Mouse (Mus musculus) midbrain, postnatal 0 days (tissue): ENCODE results near the gene 1700109H08Rik. TPM values are rescaled to one million over a fixed set of nuclear protein-coding genes. Genes with fewer than 3 reads are reported as not detected.

Experiments used
- ATAC-seq: fragments of 200-750 bp; cut with Nextera tagmentation; 2 replicates; pipeline ENCODE4 v1.8.0; 2017; ENCODE audit warnings: moderate number of reproducible peaks, mild to moderate bottlenecking, moderate TSS enrichment, moderate library complexity; ENCODE audit not compliant: low FRiP score
- DNase-seq: peaks from one replicate; pipeline ENCODE4 v3.0.0-alpha.2; 2015; ENCODE audit warnings: low spot score
- H3K27ac ChIP-seq: fragments of 300-500 bp; sonication (generic); 2 replicates; pipeline ENCODE4 v1.5.1; 2014; ENCODE audit warnings: low read depth, mild to moderate bottlenecking, low read length, mixed read lengths
- H3K27me3 ChIP-seq: fragments of 300-500 bp; sonication (generic); 2 replicates; pipeline ENCODE4 v1.6.1; 2014; ENCODE audit warnings: low read length, control low read depth, mixed read lengths; ENCODE audit not compliant: insufficient read depth
- H3K36me3 ChIP-seq: fragments of 300-500 bp; sonication (generic); 2 replicates; pipeline ENCODE4 v1.6.1; 2014; ENCODE audit warnings: low read length, control low read depth, mixed read lengths; ENCODE audit not compliant: insufficient read depth
- H3K4me1 ChIP-seq: fragments of 300-500 bp; sonication (generic); 2 replicates; pipeline ENCODE4 v1.6.1; 2014; ENCODE audit warnings: mild to moderate bottlenecking, control low read depth, antibody characterized with exemption, low read length, mixed read lengths; ENCODE audit not compliant: insufficient read depth
- H3K4me2 ChIP-seq: fragments of 300-500 bp; sonication (generic); 2 replicates; pipeline ENCODE4 v1.6.1; 2014; ENCODE audit warnings: low read depth, mild to moderate bottlenecking, low read length, mixed read lengths; ENCODE audit not compliant: poor library complexity, severe bottlenecking
- H3K4me3 ChIP-seq: fragments of 300-500 bp; sonication (generic); 2 replicates; pipeline ENCODE4 v1.5.1; 2014; ENCODE audit warnings: low read depth, mild to moderate bottlenecking, low read length, moderate library complexity
- H3K9ac ChIP-seq: fragments of 300-500 bp; sonication (generic); replicated peaks from 2 replicates; pipeline ENCODE4 v1.6.1; 2014; ENCODE audit warnings: mild to moderate bottlenecking, low read length, moderate library complexity, mixed read lengths; ENCODE audit not compliant: poor library complexity, severe bottlenecking
- H3K9me3 ChIP-seq: fragments of 300-500 bp; sonication (generic); 2 replicates; pipeline ENCODE4 v1.6.1; 2016; ENCODE audit warnings: low read length, control low read depth
- CTCF ChIP-seq: IDR thresholded peaks from 2 replicates; pipeline ENCODE4 v1.5.1; 2016; ENCODE audit warnings: antibody characterized with exemption, mild to moderate bottlenecking
- WGBS: fragments of 180-500 bp; shearing (Covaris S2); extraction: QIAGEN DNeasy Blood & Tissue Kit; methylation state at CpG from one replicate; pipeline ENCODE4 v1.1.7; 2014; 5-methylcytosine and 5-hydroxymethylcytosine counted together
- polyA plus RNA-seq: library from polyadenylated mRNA; unstranded; fragments of >200 nt; fragmentation: Nextera tagmentation; extraction: Ambion mirVana; gene quantifications from 2 replicates; pipeline ENCODE4 v1.2.1, GENCODE M21; 2015
- total RNA-seq: library from RNA; depleted of rRNA; stranded (reverse); fragments of >200 nt; gene quantifications from 2 replicates; pipeline ENCODE4 v1.2.3, GENCODE M21; 2014

1700109H08Rik gene
- total and polyA plus RNA-seq, 2 experiments from 2014 or later, result 2.2 to 3.0 TPM

DNA sequence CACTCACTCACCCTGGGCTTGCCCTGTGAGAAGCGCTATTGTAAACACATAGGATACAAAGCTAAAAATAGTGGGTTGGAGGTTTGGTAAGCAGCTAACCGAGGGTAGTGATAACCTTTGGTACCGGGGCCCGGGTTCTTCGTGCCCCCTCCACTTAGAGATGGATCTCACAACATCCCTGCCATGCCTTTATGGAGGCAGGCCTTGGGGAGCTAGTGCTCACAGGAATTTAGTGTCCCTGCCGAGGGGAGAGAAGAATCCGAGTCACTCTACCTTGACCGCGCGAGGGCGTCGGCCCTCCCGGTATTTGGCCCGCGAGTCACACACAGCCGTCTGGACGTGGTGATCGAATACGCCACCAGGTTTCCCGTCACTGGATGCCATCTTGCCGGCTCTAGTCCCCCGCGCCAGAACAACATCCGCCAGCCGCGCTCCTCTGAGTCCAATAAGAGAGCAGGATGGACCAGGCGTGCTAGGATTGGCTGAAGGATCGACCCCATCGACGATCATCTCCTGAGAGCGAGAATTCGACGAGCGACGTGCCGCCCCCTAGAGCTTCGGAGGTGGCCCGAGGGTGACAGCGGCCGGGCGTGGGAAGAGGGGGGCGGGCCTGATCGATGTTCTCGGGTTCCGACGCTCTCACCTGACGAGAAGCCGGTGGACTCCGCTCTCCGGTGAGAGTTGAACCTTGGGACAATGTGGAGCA, 24.5 kb downstream of the 1700109H08Rik start, which contains the start of gene Pex1:
Gene Pex1 (plus strand): TSS at position 374 of the 706 bp plus-strand sequence.
- H3K27ac ChIP-seq, result peak within 1 kb of the TSS; percentile 87
- H3K9me3 ChIP-seq, result no peaks in the 10 kb centered on the region
- H3K27me3 ChIP-seq, result no peaks in the 10 kb centered on the region
- H3K4me2 ChIP-seq, result peak within 1 kb of the TSS; percentile 72
- peaks cover 12% of the 10 kb centered on the region for H3K36me3 ChIP-seq
- H3K9ac ChIP-seq, result peak within 1 kb of the TSS; percentile 77
- peaks cover 7% of the 10 kb centered on the region; the same call in 1 of the 2 replicates for H3K4me1 ChIP-seq
- peak within 1 kb of the TSS; percentile 72 for H3K4me3 ChIP-seq
- ATAC-seq (peak; percentile 98), DNase-seq (peak; percentile 98)
- WGBS, result under 1% methylated on average over 50 of the region's 50 CpGs
- TF ChIP-seq CTCF, result peak; percentile 65

GRCm38 (mm10) chr5:3596399-3596766, 25.0 kb downstream of the 1700109H08Rik start, which contains the start of gene Rbm48:
Gene Rbm48, minus strand, starts transcription at chr5:3596585.
- Histone ChIP-seq H3K4me1 (peaks cover 7% of the 10 kb centered on the region; the same call in 1 of the 2 replicates), H3K4me2 (peak within 1 kb of the TSS; percentile 72), H3K27ac (peak within 1 kb of the TSS; percentile 87), H3K9me3 (no peaks in the 10 kb centered on the region), H3K9ac (peak within 1 kb of the TSS; percentile 77), H3K4me3 (peak within 1 kb of the TSS; percentile 72), H3K27me3 (no peaks in the 10 kb centered on the region), H3K36me3 (peaks cover 7% of the 10 kb centered on the region)
- DNase-seq (peak; percentile 91), ATAC-seq (peak; percentile 91)
- TF ChIP-seq CTCF, result peak; percentile 74
- whole genome bisulfite sequencing, result under 1% methylated on average over 31 of the region's 31 CpGs

- H3K27ac ChIP-seq, result no peak overlapping the region
- peak overlapping the region; percentile 77; the same call in 1 of the 2 replicates for H3K9ac ChIP-seq
- H3K36me3 ChIP-seq, result 0 out of 2 replicates have a peak, but pooled peaks cover 2% of the 10 kb centered on the region
- H3K9me3 ChIP-seq, result no peaks in the 10 kb centered on the region
- ATAC-seq (no peak), DNase-seq (no peak)
- H3K4me1 ChIP-seq, result peaks cover 7% of the 10 kb centered on the region; the same call in 1 of the 2 replicates
- H3K4me3 ChIP-seq, result peak overlapping the region; percentile 72
- H3K4me2 ChIP-seq, result peak overlapping the region; percentile 72
- H3K27me3 ChIP-seq, result no peaks in the 10 kb centered on the region
- TF ChIP-seq CTCF, result no peak
These were observed 25.8 kb downstream of the 1700109H08Rik start for GRCm38 (mm10) chr5:3597171-3597570.

- 0 out of 2 replicates have a peak, but pooled peaks cover under 1% of the 10 kb centered on the region for H3K36me3 ChIP-seq
- H3K9me3 ChIP-seq, result no peaks in the 10 kb centered on the region
- H3K4me2 ChIP-seq, result no peak overlapping the region
- no peaks in the 10 kb centered on the region for H3K27me3 ChIP-seq
- DNase-seq (no peak), ATAC-seq (no peak)
- no peak overlapping the region for H3K4me3 ChIP-seq
- WGBS, result 95% methylated on average over 5 of the region's 5 CpGs
- no peak for TF ChIP-seq CTCF
- peaks cover 7% of the 10 kb centered on the region; the same call in 1 of the 2 replicates for H3K4me1 ChIP-seq
- no peak overlapping the region for H3K27ac ChIP-seq
- no peak overlapping the region for H3K9ac ChIP-seq
These were observed 27.4 kb downstream of the 1700109H08Rik start for GRCm38 (mm10) chr5:3598766-3599165.

GRCm38 (mm10) chr5:3600298-3600697, 28.9 kb downstream of the 1700109H08Rik start:
- TF ChIP-seq CTCF, result no peak
- H3K27ac ChIP-seq, result no peak overlapping the region
- no peaks in the 10 kb centered on the region for H3K9me3 ChIP-seq
- peaks cover 3% of the 10 kb centered on the region; the same call in 1 of the 2 replicates for H3K4me1 ChIP-seq
- no peak for DNase-seq
- H3K4me3 ChIP-seq, result no peak overlapping the region
- H3K4me2 ChIP-seq, result no peak overlapping the region
- no peak overlapping the region for H3K9ac ChIP-seq
- 77% methylated on average over 1 of the region's 1 CpGs for WGBS
- H3K27me3 ChIP-seq, result no peaks in the 10 kb centered on the region
- H3K36me3 ChIP-seq, result peaks cover 14% of the 10 kb centered on the region
- ATAC-seq, result no peak

DNA sequence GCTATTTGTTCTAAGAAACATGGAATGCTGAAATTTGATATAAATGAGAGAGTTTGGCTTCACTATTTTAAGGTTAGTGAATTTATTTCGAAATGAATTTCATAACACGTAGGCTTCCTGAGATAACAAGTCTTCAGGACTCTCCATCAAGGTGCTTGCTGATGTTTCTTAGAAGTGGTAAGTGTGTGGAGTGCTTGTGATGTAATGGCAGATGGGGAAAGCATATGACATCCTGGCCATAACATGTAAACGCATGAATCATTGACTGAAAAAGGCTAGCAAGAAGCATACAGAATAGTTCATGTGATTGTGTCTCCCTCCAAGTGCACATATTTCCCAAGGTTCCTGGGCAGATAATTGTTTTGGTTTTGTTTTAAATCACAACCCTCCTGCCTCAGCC, 29.4 kb downstream of the 1700109H08Rik start:
- Histone ChIP-seq H3K9ac (no peak overlapping the region), H3K27me3 (no peaks in the 10 kb centered on the region), H3K4me3 (no peak overlapping the region), H3K27ac (no peak overlapping the region), H3K4me2 (no peak overlapping the region), H3K36me3 (peaks cover 19% of the 10 kb centered on the region), H3K9me3 (no peaks in the 10 kb centered on the region), H3K4me1 (peaks cover 3% of the 10 kb centered on the region; the same call in 1 of the 2 replicates)
- no peak for TF ChIP-seq CTCF
- DNase-seq (no peak), ATAC-seq (no peak)
- WGBS, result 92% methylated on average over 3 of the region's 3 CpGs
